Mouse (Mus musculus): ENCODE data around the gene Sfxn3.

DNA sequence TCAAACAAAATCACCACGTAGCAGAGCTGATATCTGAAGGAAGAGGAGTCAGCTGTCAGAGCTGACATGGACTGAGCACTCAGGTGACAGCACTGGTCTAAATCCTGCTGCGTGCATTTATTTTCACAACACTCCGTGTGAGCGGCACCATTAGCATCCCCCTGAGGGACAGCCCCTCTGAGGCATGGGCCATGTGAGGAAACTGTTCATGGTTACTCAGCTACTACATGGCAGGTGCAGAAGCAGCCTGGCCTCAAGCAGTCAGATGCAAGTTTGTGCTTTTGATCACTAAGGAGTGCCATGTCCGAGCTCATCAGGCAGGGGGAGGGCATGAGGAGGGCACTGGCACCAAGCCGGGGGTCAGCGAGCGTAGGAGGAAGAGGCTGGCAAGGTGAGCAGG lies 47.7 kb upstream of the Sfxn3 start:
- TF ChIP-seq CTCF (IDR thresholded peaks at IDR 0.05; ENCODE audit: borderline replicate concordance, extremely low read depth, insufficient read depth, insufficient read length) (no peak), POLR2A (IDR thresholded peaks at IDR 0.05; ENCODE audit: borderline replicate concordance, extremely low read depth, insufficient read depth, insufficient read length, poor library complexity, severe bottlenecking) (no peak)

Data from brain, embryonic 14.5 days (tissue).